Mouse (Mus musculus): ENCODE results near the gene Fmnl1. TPM values are rescaled to one million over a fixed set of nuclear protein-coding genes. Genes with fewer than 3 reads are reported as not detected.
A peak's percentile ranks its signal among the peaks of the same experiment; 100 is the strongest.

The Fmnl1 gene
- polyA plus RNA-seq, 1 experiment from 2014 or later = 2.5 TPM

GRCm38 (mm10) chr11:103244856-103245255 is 73.9 kb downstream of the Fmnl1 start:
- peak; percentile 50; the same call in 1 of the 2 replicates for ATAC-seq (ENCODE audit: insufficient read depth)
- TF ChIP-seq CTCF (IDR thresholded peaks at IDR 0.05; ENCODE audit: low read depth) = no peak
- no peak overlapping the region for H3K4me3 ChIP-seq (ENCODE audit: low read depth, low read length)
- no peaks in the 10 kb centered on the region for H3K27me3 ChIP-seq (ENCODE audit: insufficient read depth, low read length)
- H3K9ac ChIP-seq = no peak overlapping the region
- H3K4me1 ChIP-seq (ENCODE audit: insufficient read depth) = peaks cover 25% of the 10 kb centered on the region
- no peaks in the 10 kb centered on the region for H3K9me3 ChIP-seq (ENCODE audit: low read depth, low read length)
- H3K36me3 ChIP-seq (ENCODE audit: insufficient read depth) = peaks cover 8% of the 10 kb centered on the region; the same call in 1 of the 2 replicates
- peak overlapping the region; percentile 5; the same call in 1 of the 2 replicates for H3K27ac ChIP-seq (ENCODE audit: low read depth)
- DNase-seq = peak; percentile 82
- no peak overlapping the region for H3K4me2 ChIP-seq
- 63% methylated on average over 4 of the region's 4 CpGs for WGBS

- H3K27me3 ChIP-seq (ENCODE audit: insufficient read depth, low read length) = no peaks in the 10 kb centered on the region
- H3K9ac ChIP-seq = no peak overlapping the region
- DNase-seq = peak; percentile 71
- H3K36me3 ChIP-seq (ENCODE audit: insufficient read depth) = 0 out of 2 replicates have a peak, but pooled peaks cover 3% of the 10 kb centered on the region
- H3K4me2 ChIP-seq = no peak overlapping the region
- H3K4me1 ChIP-seq (ENCODE audit: insufficient read depth) = peaks cover 25% of the 10 kb centered on the region
- peak; percentile 29; the same call in 1 of the 2 replicates for ATAC-seq (ENCODE audit: insufficient read depth)
- WGBS = 50% methylated on average over 10 of the region's 10 CpGs
- no peak overlapping the region for H3K4me3 ChIP-seq (ENCODE audit: low read depth, low read length)
- TF ChIP-seq CTCF (IDR thresholded peaks at IDR 0.05; ENCODE audit: low read depth) = no peak
- no peaks in the 10 kb centered on the region for H3K9me3 ChIP-seq (ENCODE audit: low read depth, low read length)
- peak overlapping the region; percentile 82 for H3K27ac ChIP-seq (ENCODE audit: low read depth)
These were observed 75.3 kb downstream of the Fmnl1 start for GRCm38 (mm10) chr11:103246081-103246730.

- WGBS = 39% methylated on average over 4 of the region's 4 CpGs
- H3K9me3 ChIP-seq (ENCODE audit: low read depth, low read length) = no peaks in the 10 kb centered on the region
- H3K9ac ChIP-seq = no peak overlapping the region
- H3K36me3 ChIP-seq (ENCODE audit: insufficient read depth) = 0 out of 2 replicates have a peak, but pooled peaks cover 2% of the 10 kb centered on the region
- DNase-seq (no peak), ATAC-seq (ENCODE audit: insufficient read depth) (peak; percentile 9; the same call in 1 of the 2 replicates)
- H3K27me3 ChIP-seq (ENCODE audit: insufficient read depth, low read length) = no peaks in the 10 kb centered on the region
- H3K4me3 ChIP-seq (ENCODE audit: low read depth, low read length) = no peak overlapping the region
- no peak for TF ChIP-seq CTCF (IDR thresholded peaks at IDR 0.05; ENCODE audit: low read depth)
- H3K4me1 ChIP-seq (ENCODE audit: insufficient read depth) = peaks cover 25% of the 10 kb centered on the region
- no peak overlapping the region; the same call in 1 of the 2 replicates for H3K4me2 ChIP-seq
- H3K27ac ChIP-seq (ENCODE audit: low read depth) = peak overlapping the region; percentile 82
These were observed 75.9 kb downstream of the Fmnl1 start for GRCm38 (mm10) chr11:103246731-103247290.

GRCm38 (mm10) chr11:103247504-103248177 is 76.7 kb downstream of the Fmnl1 start:
- no peak overlapping the region for H3K9ac ChIP-seq
- peak overlapping the region; percentile 81 for H3K27ac ChIP-seq (ENCODE audit: low read depth)
- H3K36me3 ChIP-seq (ENCODE audit: insufficient read depth) = no peaks in the 10 kb centered on the region
- DNase-seq = peak; percentile 97
- no peak overlapping the region for H3K4me3 ChIP-seq (ENCODE audit: low read depth, low read length)
- peak; percentile 71 for ATAC-seq (ENCODE audit: insufficient read depth)
- peak overlapping the region; percentile 18; the same call in 1 of the 2 replicates for H3K4me2 ChIP-seq
- no peaks in the 10 kb centered on the region for H3K27me3 ChIP-seq (ENCODE audit: insufficient read depth, low read length)
- no peaks in the 10 kb centered on the region for H3K9me3 ChIP-seq (ENCODE audit: low read depth, low read length)
- 39% methylated on average over 11 of the region's 11 CpGs for WGBS
- no peak for TF ChIP-seq CTCF (IDR thresholded peaks at IDR 0.05; ENCODE audit: low read depth)
- H3K4me1 ChIP-seq (ENCODE audit: insufficient read depth) = peaks cover 25% of the 10 kb centered on the region

Other genes with a start within 250 kb of the Fmnl1 start
- 11.7 and 13.3 TPM in 2 replicates for gene Kif18b, start 246.0 kb upstream of the Fmnl1 start, polyA plus RNA-seq (2014; fragmentation: Nextera tagmentation; extraction: Ambion mirVana)
- 2.7 and 3.1 TPM in 2 replicates for gene C1ql1, start 224.4 kb upstream of the Fmnl1 start, polyA plus RNA-seq (2014; fragmentation: Nextera tagmentation; extraction: Ambion mirVana)
- gene Nmt1, start 142.9 kb upstream of the Fmnl1 start, polyA plus RNA-seq (2014; fragmentation: Nextera tagmentation; extraction: Ambion mirVana) = 64.4 and 72.4 TPM in 2 replicates
- gene Dcakd, start 142.8 kb upstream of the Fmnl1 start, polyA plus RNA-seq (2014; fragmentation: Nextera tagmentation; extraction: Ambion mirVana) = 218 and 225 TPM in 2 replicates
- gene Plcd3, start 69.4 kb upstream of the Fmnl1 start, polyA plus RNA-seq (2014; fragmentation: Nextera tagmentation; extraction: Ambion mirVana) = 1.0 and 2.5 TPM in 2 replicates
- gene Acbd4, start 69.4 kb upstream of the Fmnl1 start, polyA plus RNA-seq (2014; fragmentation: Nextera tagmentation; extraction: Ambion mirVana) = 11.0 and 14.4 TPM in 2 replicates
- 5.3 and 5.8 TPM in 2 replicates for gene Hexim1, start 54.9 kb upstream of the Fmnl1 start, polyA plus RNA-seq (2014; fragmentation: Nextera tagmentation; extraction: Ambion mirVana)
- 9.3 and 9.5 TPM in 2 replicates for gene Hexim2, start 38.7 kb upstream of the Fmnl1 start, polyA plus RNA-seq (2014; fragmentation: Nextera tagmentation; extraction: Ambion mirVana)
- 0.89 and 1.2 TPM in 2 replicates for gene 1700023F06Rik, start 37.5 kb downstream of the Fmnl1 start, polyA plus RNA-seq (2014; fragmentation: Nextera tagmentation; extraction: Ambion mirVana)
- not detected in 2 replicates for gene Spata32, start 47.3 kb downstream of the Fmnl1 start, polyA plus RNA-seq (2014; fragmentation: Nextera tagmentation; extraction: Ambion mirVana)
- gene Map3k14, start 96.4 kb downstream of the Fmnl1 start, polyA plus RNA-seq (2014; fragmentation: Nextera tagmentation; extraction: Ambion mirVana) = 3.1 and 3.9 TPM in 2 replicates
- gene Arhgap27, start 192.6 kb downstream of the Fmnl1 start, polyA plus RNA-seq (2014; fragmentation: Nextera tagmentation; extraction: Ambion mirVana) = 16.8 and 20.6 TPM in 2 replicates
- gene Plekhm1, start 241.6 kb downstream of the Fmnl1 start, polyA plus RNA-seq (2014; fragmentation: Nextera tagmentation; extraction: Ambion mirVana) = 9.3 and 9.4 TPM in 2 replicates

Data from lung, embryonic 14.5 days (tissue).